In the genomic region with DNA sequence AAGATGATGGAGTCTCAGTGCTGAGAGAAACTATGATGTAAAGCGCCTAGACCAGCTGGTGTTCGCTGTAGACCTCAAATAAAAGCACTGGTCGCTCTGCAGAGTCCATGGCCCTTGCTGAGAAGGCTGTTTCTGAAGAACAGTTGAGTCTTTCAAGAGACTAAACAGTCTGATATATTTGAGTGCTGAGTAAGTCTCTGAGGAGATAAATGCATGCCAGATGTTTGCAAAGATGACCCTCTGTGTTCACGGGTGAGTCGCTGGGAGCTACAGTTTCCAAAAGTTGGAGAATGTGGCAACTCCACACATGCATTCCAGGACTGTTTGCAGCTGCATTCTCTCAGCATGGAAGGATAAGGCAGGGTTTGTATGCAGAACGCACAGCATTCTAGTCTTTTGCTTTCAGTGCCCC, we compare ENCODE assay signal across 13 mouse cellular contexts.
A peak's percentile ranks its signal among the peaks of the same experiment; 100 is the strongest.
DNase-seq lines count a peak whose midpoint lies in the region; ATAC-seq lines count a peak whose summit lies in the region.
"Had no signal": no experiment of that assay in that cellular context is flagged by ENCODE, and none has a peak within 500 bp of the region (broad histone marks: within the 10 kb centered on the region; RNA-seq: fewer than 3 reads in every experiment).

No protein-coding gene starts in this region.

- no peak for DNase-seq in limb, embryonic 11.5 days (ENCODE audit: low spot score)
- DNase-seq in limb, embryonic 10.5 days (ENCODE audit: low spot score), result no peak
- DNase-seq in NIH3T3 (ENCODE audit: low read depth), result peak; percentile 90
- DNase-seq in embryonic facial prominence, embryonic 10.5 days (ENCODE audit: low spot score), result peak; percentile 15
- DNase-seq in neural tube, embryonic 11.5 days (ENCODE audit: low spot score), result peak; percentile 21
- no peak for DNase-seq in ovary, postnatal 14 days (ENCODE audit: low spot score)
- no peak for DNase-seq in left cerebral cortex, adult 18-20 months (ENCODE audit: low spot score in 2 of 2)
- DNase-seq: forebrain, postnatal 0 days; retina, postnatal 1 day; thymus, postnatal 4 days had no signal

- no peak overlapping the region for H3K9ac ChIP-seq in limb, embryonic 11.5 days (ENCODE audit: low read length)
- no peak overlapping the region for H3K9ac ChIP-seq in neural tube, embryonic 11.5 days (ENCODE audit: low read length)
- H3K9ac ChIP-seq: forebrain, postnatal 0 days; limb, embryonic 12.5 days had no signal

- no peak overlapping the region for H3K4me2 ChIP-seq in limb, embryonic 11.5 days (ENCODE audit: low read depth, severe bottlenecking)
- no peak overlapping the region for H3K4me2 ChIP-seq in neural tube, embryonic 11.5 days (ENCODE audit: low read depth)
- H3K4me2 ChIP-seq: limb, embryonic 12.5 days had no signal

- H3K4me3 ChIP-seq in limb, embryonic 11.5 days (ENCODE audit: low read depth, low read length), result no peak overlapping the region
- H3K4me3 ChIP-seq in limb, embryonic 10.5 days, result no peak overlapping the region
- no peak overlapping the region for H3K4me3 ChIP-seq in embryonic facial prominence, embryonic 10.5 days
- no peak overlapping the region for H3K4me3 ChIP-seq in neural tube, embryonic 11.5 days (ENCODE audit: low read depth, low read length)
- H3K4me3 ChIP-seq: layer of hippocampus, adult 2 months; limb, embryonic 12.5 days had no signal

- no peaks in the 10 kb centered on the region for H3K36me3 ChIP-seq in limb, embryonic 11.5 days (ENCODE audit: control insufficient read depth, insufficient read depth, low read length)
- H3K36me3 ChIP-seq in limb, embryonic 10.5 days, result no peaks in the 10 kb centered on the region
- H3K36me3 ChIP-seq in embryonic facial prominence, embryonic 10.5 days (replicated peaks), result no peaks in the 10 kb centered on the region
- H3K36me3 ChIP-seq in neural tube, embryonic 11.5 days (ENCODE audit: control insufficient read depth, insufficient read depth, low read length), result no peaks in the 10 kb centered on the region
- H3K36me3 ChIP-seq: limb, embryonic 12.5 days had no signal

- no peaks in the 10 kb centered on the region for H3K4me1 ChIP-seq in limb, embryonic 11.5 days (ENCODE audit: control insufficient read depth, insufficient read depth, low read length)
- H3K4me1 ChIP-seq in limb, embryonic 10.5 days, result peaks cover 10% of the 10 kb centered on the region; the same call in 1 of the 2 replicates
- H3K4me1 ChIP-seq in embryonic facial prominence, embryonic 10.5 days, result peaks cover 23% of the 10 kb centered on the region
- H3K4me1 ChIP-seq in neural tube, embryonic 11.5 days (ENCODE audit: control insufficient read depth, insufficient read depth, low read length), result no peaks in the 10 kb centered on the region
- H3K4me1 ChIP-seq: limb, embryonic 12.5 days had no signal

- 0 out of 2 replicates have a peak, but pooled peaks have one; percentile 20 for ATAC-seq in limb, embryonic 11.5 days (ENCODE audit: insufficient number of reproducible peaks, low FRiP score, low TSS enrichment, low read depth)
- no peak for ATAC-seq in neural tube, embryonic 11.5 days (ENCODE audit: insufficient read depth, low FRiP score, low TSS enrichment)
- ATAC-seq: forebrain, postnatal 0 days had no signal

- H3K27ac ChIP-seq in limb, embryonic 11.5 days (replicated peaks; ENCODE audit: low read depth, low read length), result no peak overlapping the region
- H3K27ac ChIP-seq in limb, embryonic 10.5 days, result no peak overlapping the region
- no peak overlapping the region; the same call in 1 of the 2 replicates for H3K27ac ChIP-seq in embryonic facial prominence, embryonic 10.5 days (replicated peaks)
- H3K27ac ChIP-seq in neural tube, embryonic 11.5 days (ENCODE audit: low read depth, low read length), result no peak overlapping the region
- H3K27ac ChIP-seq: layer of hippocampus, adult 2 months; limb, embryonic 12.5 days; macrophage had no signal

- H3K9me3 ChIP-seq in limb, embryonic 11.5 days (ENCODE audit: control insufficient read depth, low read length), result no peaks in the 10 kb centered on the region
- H3K9me3 ChIP-seq in limb, embryonic 10.5 days (replicated peaks), result no peaks in the 10 kb centered on the region
- no peaks in the 10 kb centered on the region for H3K9me3 ChIP-seq in embryonic facial prominence, embryonic 10.5 days
- H3K9me3 ChIP-seq in neural tube, embryonic 11.5 days (ENCODE audit: control insufficient read depth, low read length), result no peaks in the 10 kb centered on the region
- H3K9me3 ChIP-seq: limb, embryonic 12.5 days had no signal

- H3K27me3 ChIP-seq in limb, embryonic 11.5 days (ENCODE audit: control insufficient read depth, insufficient read depth, low read length), result no peaks in the 10 kb centered on the region
- no peaks in the 10 kb centered on the region for H3K27me3 ChIP-seq in limb, embryonic 10.5 days (ENCODE audit: low read depth, poor library complexity, severe bottlenecking)
- no peaks in the 10 kb centered on the region for H3K27me3 ChIP-seq in embryonic facial prominence, embryonic 10.5 days (replicated peaks; ENCODE audit: low read depth, poor library complexity, severe bottlenecking)
- H3K27me3 ChIP-seq in neural tube, embryonic 11.5 days (ENCODE audit: control insufficient read depth, insufficient read depth, low read length), result no peaks in the 10 kb centered on the region
- H3K27me3 ChIP-seq: limb, embryonic 12.5 days had no signal

- 47% methylated on average over 6 of the region's 6 CpGs for WGBS in limb, embryonic 11.5 days
- 59% methylated on average over 6 of the region's 6 CpGs for WGBS in limb, embryonic 10.5 days
- WGBS in embryonic facial prominence, embryonic 10.5 days, result 40% methylated on average over 6 of the region's 6 CpGs
- 67% methylated on average over 6 of the region's 6 CpGs for WGBS in neural tube, embryonic 11.5 days

Comparison
In these comparisons a context has a peak if more than half of its experiments do, and no peak if none do; other contexts are left out.
1. DNase-seq: peak in NIH3T3 (single experiment), embryonic facial prominence, embryonic 10.5 days (single experiment) and neural tube, embryonic 11.5 days (single experiment); none in limb, embryonic 11.5 days (single experiment), limb, embryonic 10.5 days (single experiment), ovary, postnatal 14 days (single experiment) and left cerebral cortex, adult 18-20 months (0 of 2).